23 mouse cellular contexts compared by ENCODE assay signal in the genomic region with DNA sequence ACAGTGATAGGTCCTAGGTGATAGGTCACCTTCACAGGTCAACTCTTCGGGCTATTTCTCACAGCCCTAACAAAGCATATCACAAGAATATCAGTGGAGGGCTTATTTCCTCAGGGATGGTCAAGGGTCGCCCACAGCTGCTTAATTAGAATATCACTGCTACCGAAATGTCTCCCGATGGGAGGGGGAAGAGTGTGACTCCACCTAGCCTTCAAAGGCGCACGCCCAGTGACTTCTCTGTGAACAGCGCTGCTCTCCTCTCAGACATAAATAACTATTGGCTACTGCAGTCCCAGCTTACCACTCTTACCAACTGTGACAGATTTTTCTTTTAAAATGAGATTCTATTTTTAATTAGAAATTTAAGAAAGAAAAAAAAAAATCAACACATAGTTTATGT. TPM values are rescaled to one million over a fixed set of nuclear protein-coding genes. Genes with fewer than 3 reads are reported as not detected.
A peak's percentile ranks its signal among the peaks of the same experiment; 100 is the strongest.
DNase-seq lines count a peak whose midpoint lies in the region; ATAC-seq and TF ChIP-seq lines count a peak whose summit lies in the region.
"Had no signal": no experiment of that assay in that cellular context is flagged by ENCODE, and none has a peak within 500 bp of the region (broad histone marks: within the 10 kb centered on the region; RNA-seq: fewer than 3 reads in every experiment).

No protein-coding gene starts in this region.

- H3K27ac ChIP-seq in heart, adult 2 months, result peak overlapping the region; percentile 79
- peak overlapping the region; percentile 89 for H3K27ac ChIP-seq in heart, embryonic 16.5 days (ENCODE audit: low read length)
- H3K27ac ChIP-seq: hindbrain, embryonic 12.5 days; liver, embryonic 12.5 days; midbrain, embryonic 12.5 days; stomach, embryonic 15.5 days had no signal

- no peaks in the 10 kb centered on the region for H3K9me3 ChIP-seq in heart, embryonic 16.5 days (replicated peaks; ENCODE audit: control insufficient read depth, low read length)
- H3K9me3 ChIP-seq: hindbrain, embryonic 12.5 days; liver, embryonic 12.5 days; midbrain, embryonic 12.5 days; stomach, embryonic 15.5 days had no signal

- peak overlapping the region; percentile 40 for H3K4me3 ChIP-seq in heart, adult 2 months
- H3K4me3 ChIP-seq in heart, embryonic 16.5 days (ENCODE audit: low read length), result peak overlapping the region; percentile 51
- H3K4me3 ChIP-seq: hindbrain, embryonic 12.5 days; liver, embryonic 12.5 days; midbrain, embryonic 12.5 days; stomach, embryonic 15.5 days had no signal

- peak overlapping the region; percentile 66 for H3K4me2 ChIP-seq in heart, embryonic 16.5 days (ENCODE audit: low read depth, low read length)
- H3K4me2 ChIP-seq: hindbrain, embryonic 12.5 days; liver, embryonic 12.5 days; lung, embryonic 14.5 days; midbrain, embryonic 12.5 days; stomach, embryonic 15.5 days had no signal

- no peak for TF ChIP-seq CTCF in heart, adult 2 months (IDR thresholded peaks at IDR 0.05)

- 58% methylated on average over 7 of the region's 7 CpGs for WGBS in heart, adult 2 months
- 36% methylated on average over 7 of the region's 7 CpGs for WGBS in heart, embryonic 16.5 days

- TF ChIP-seq EP300 in heart, adult 2 months (IDR thresholded peaks at IDR 0.05; ENCODE audit: insufficient read depth, low read depth, low read length), result no peak

- peak; percentile 80 for ATAC-seq in heart, embryonic 16.5 days (replicated peaks; ENCODE audit: extremely low read depth, insufficient read depth, low FRiP score)
- ATAC-seq: forebrain, postnatal 0 days; liver, embryonic 12.5 days had no signal

- peak overlapping the region; percentile 65 for H3K9ac ChIP-seq in heart, adult 2 months (ENCODE audit: low read depth, low read length)
- H3K9ac ChIP-seq in heart, embryonic 16.5 days (ENCODE audit: low read length), result peak overlapping the region; percentile 58
- H3K9ac ChIP-seq: forebrain, postnatal 0 days; hindbrain, embryonic 12.5 days; liver, embryonic 12.5 days; lung, embryonic 14.5 days; midbrain, embryonic 12.5 days; stomach, embryonic 15.5 days had no signal

- H3K27me3 ChIP-seq in heart, adult 2 months (ENCODE audit: control insufficient read depth, insufficient read depth, low read length), result no peaks in the 10 kb centered on the region
- H3K27me3 ChIP-seq in heart, embryonic 16.5 days (ENCODE audit: control insufficient read depth, insufficient read depth, low read length), result no peaks in the 10 kb centered on the region
- H3K27me3 ChIP-seq: hindbrain, embryonic 12.5 days; liver, embryonic 12.5 days; midbrain, embryonic 12.5 days; stomach, embryonic 15.5 days had no signal

- peaks cover 11% of the 10 kb centered on the region for H3K36me3 ChIP-seq in heart, adult 2 months (ENCODE audit: control insufficient read depth, insufficient read depth, low read length)
- peaks cover 5% of the 10 kb centered on the region; the same call in 1 of the 2 replicates for H3K36me3 ChIP-seq in heart, embryonic 16.5 days (ENCODE audit: control insufficient read depth, insufficient read depth)
- H3K36me3 ChIP-seq: stomach, embryonic 15.5 days had no signal

- peak in 1 of 2 experiments; percentile 34 for DNase-seq in heart, adult 2 months
- no peak for DNase-seq in heart, adult 8-10 months (ENCODE audit: low spot score)
- DNase-seq in ES-CJ7 (ENCODE audit: low read depth, low spot score), result peak; percentile 42
- peak; percentile 30 for DNase-seq in brain, adult 2 months (ENCODE audit: low read depth, low spot score)
- DNase-seq in Muller cell, postnatal 12 days (ENCODE audit: inconsistent ontology term), result no peak
- no peak for DNase-seq in lung, postnatal 25 days (ENCODE audit: low spot score)
- DNase-seq: adrenal gland, adult 8-10 months; B cell, adult 2 months; cerebellum, postnatal 10 days; embryo, embryonic 11 days; forebrain, postnatal 0 days; kidney, postnatal 36 days; layer of hippocampus, adult 9-11 months; lung, embryonic 14.5 days; lung, postnatal 4 days; right cerebral cortex, postnatal 25 days; thymus, adult 18-20 months; thymus, postnatal 4 days had no signal

- intact Hi-C loops in heart, adult 2 months (cut with DNase I), result no loop called here

- no peaks in the 10 kb centered on the region; the same call in 1 of the 2 replicates for H3K79me2 ChIP-seq in heart, adult 2 months (replicated peaks; ENCODE audit: control insufficient read depth, insufficient read depth, low read length)

- peak; percentile 71 for TF ChIP-seq POLR2A in heart, adult 2 months (IDR thresholded peaks at IDR 0.05; ENCODE audit: insufficient read depth, low read depth, low read length)

- no peaks in the 10 kb centered on the region for H3K4me1 ChIP-seq in heart, adult 2 months (ENCODE audit: control insufficient read depth, insufficient read depth, low read length)
- H3K4me1 ChIP-seq in heart, embryonic 16.5 days (ENCODE audit: control insufficient read depth, insufficient read depth, low read length), result peaks cover 9% of the 10 kb centered on the region; the same call in 1 of the 2 replicates
- H3K4me1 ChIP-seq: hindbrain, embryonic 12.5 days; midbrain, embryonic 12.5 days; stomach, embryonic 15.5 days had no signal

RNA-seq across cellular contexts. Expression of gene Gin1, which starts 9.4 kb away (rescaled TPM):
- 1 to 10 TPM; 6.1 to 9.9 TPM for total RNA-seq in heart, adult 2 months (2021)
- polyA plus RNA-seq in heart, adult 2 months (2012; rRNA removed), result 2.7 and 6.1 TPM in 2 replicates
- total RNA-seq in heart, adult 8-10 months (2022), result 1 to 10 TPM; 6.7 to 10.0 (median 7.6) TPM
- 17.3 and 24.3 TPM in 2 replicates for polyA plus RNA-seq in heart, embryonic 16.5 days (2015; fragmentation: Nextera tagmentation; extraction: Ambion mirVana)

RNA-seq across cellular contexts. Expression of gene Ppip5k2, which starts 9.6 kb away (rescaled TPM):
- total RNA-seq in heart, adult 2 months (2021), result 10 to 100 TPM; 69.8 to 84.1 TPM
- 26.9 and 41.7 TPM in 2 replicates for polyA plus RNA-seq in heart, adult 2 months (2012; rRNA removed)
- 10 to 100 TPM; 61.7 to 95.3 (median 79.2) TPM for total RNA-seq in heart, adult 8-10 months (2022)
- 50.6 and 51.5 TPM in 2 replicates for polyA plus RNA-seq in heart, embryonic 16.5 days (2015; fragmentation: Nextera tagmentation; extraction: Ambion mirVana)

Comparison
In these comparisons a context has a peak if more than half of its experiments do, and no peak if none do; other contexts are left out.
1. DNase-seq: peak in ES-CJ7 (single experiment) and brain, adult 2 months (single experiment); none in heart, adult 8-10 months (single experiment), Muller cell, postnatal 12 days (single experiment) and lung, postnatal 25 days (single experiment).